Mouse (Mus musculus): ENCODE data around the gene Zdhhc9.
A peak's percentile ranks its signal among the peaks of the same experiment; 100 is the strongest.
"Not testable (repeated sequence)": the region's sequence is repeated elsewhere in the genome, so short reads cannot be mapped to it uniquely, and the experiment has no call there.

Zdhhc9 gene

DNA sequence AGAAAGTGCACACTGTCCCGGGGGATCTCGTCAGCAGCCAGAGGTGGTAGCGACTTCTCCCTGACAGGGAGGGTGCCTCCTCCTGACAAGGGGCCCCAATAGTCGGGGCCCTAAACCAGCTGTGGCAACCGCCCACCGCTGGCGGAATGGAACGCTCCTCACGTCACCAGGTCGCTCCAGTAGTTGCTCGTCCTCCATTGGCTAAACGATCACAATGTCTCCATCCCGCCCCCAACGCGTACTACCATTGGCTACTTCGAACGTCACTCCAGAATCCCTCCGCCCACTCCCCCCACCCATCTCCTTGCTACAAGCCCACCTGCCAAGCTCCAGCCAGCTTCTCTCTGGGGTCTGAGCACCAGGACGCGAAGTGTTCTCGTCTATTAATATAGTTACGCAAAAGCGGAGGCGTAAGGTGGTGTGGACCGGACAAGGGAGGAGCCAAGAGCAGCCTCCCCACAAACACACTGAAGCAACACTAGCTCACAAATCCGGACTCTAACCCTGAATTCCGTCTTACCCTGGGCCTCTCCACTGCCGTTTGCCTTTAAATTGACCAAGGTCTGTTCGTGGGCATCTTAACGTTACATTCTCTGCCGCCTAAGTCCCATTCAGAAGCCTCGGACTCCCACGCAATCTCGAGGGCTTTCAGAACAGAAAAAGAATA, at the start of gene Zdhhc9:
TSS of gene Zdhhc9 (minus strand) at position 360 of the 667 bp plus-strand sequence.
- DNase-seq (ENCODE audit: extremely low spot score): peak; percentile 89

DNA sequence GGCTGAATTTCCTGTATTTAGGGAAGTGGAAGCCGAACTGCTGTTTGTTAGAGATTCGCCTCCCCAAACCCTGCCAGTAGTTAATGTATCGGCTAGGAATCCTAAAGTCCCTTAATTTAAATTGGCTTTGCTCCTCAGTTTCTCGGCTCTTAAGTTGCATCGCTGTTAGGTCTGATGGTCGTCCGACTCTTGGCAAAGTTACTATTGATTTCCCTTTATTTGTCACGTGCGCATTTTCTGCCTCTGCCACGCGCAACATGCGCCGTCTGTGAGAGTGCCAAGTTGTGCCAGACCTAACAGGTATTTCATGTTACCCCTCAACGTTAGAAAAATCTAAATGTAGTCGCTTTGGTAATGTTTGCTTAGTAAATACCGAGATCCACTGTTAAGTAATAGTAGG, 48.3 kb upstream of the Zdhhc9 start:
- no peak for DNase-seq (ENCODE audit: extremely low spot score)

DNA sequence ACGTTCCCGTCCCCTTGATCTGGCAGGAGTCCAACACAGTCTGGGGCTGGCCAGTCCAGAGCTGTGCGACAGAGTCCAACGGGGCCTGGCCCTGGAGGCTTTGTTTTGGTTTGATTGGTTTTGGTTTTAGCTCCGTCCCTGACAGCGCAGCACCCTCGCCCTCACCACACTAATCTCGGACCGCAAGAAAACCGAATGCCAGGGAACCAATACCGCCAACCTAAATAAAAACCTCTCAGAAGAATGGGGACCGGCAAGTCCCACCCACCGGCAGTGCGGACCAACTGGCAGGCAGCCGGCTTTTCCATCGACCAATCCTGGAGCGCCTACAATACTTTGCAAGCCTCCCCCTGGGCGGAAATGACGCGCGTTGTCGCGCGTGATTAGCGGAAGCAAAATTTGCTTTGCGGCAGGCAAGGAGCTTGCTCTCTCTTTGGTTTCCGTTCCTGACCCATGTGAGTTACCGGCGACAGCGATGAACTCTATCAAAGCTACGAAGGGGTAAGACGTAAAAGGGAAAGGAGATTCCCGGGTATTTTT, 47.9 kb upstream of the Zdhhc9 start, which contains the start of gene Utp14a:
TSS of gene Utp14a (plus strand) at position 395 of the 540 bp plus-strand sequence.
- peak; percentile 86 for DNase-seq (ENCODE audit: extremely low spot score)

DNA sequence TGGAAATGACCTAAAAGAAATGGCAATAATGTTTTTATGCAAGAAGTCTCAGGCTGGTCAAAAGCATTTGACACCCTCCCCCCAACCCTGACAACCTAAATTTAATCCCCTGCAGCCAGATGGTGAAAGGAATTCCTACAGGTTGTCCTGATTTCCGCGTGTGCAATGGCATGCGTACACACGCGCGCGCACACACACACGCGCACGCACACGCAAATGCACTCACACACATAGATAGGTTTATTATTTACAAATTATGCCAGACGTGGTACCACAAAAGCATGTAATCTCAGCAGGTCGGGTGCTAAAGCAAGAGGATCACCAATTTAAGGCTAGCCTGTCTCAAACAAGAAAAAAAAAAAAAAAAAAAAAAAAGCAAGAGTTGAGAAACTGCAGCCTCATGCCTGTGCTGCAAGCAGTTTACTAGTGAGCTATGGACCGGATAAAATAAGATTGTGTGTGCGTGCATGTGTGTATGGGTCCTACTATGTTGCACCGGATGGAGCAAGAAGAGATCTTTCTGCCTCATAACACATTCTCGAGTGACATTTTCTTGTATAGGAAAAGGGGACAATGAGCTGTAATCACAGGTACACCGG, 47.3 kb upstream of the Zdhhc9 start:
- peak; percentile 2 for DNase-seq (ENCODE audit: extremely low spot score)

DNA sequence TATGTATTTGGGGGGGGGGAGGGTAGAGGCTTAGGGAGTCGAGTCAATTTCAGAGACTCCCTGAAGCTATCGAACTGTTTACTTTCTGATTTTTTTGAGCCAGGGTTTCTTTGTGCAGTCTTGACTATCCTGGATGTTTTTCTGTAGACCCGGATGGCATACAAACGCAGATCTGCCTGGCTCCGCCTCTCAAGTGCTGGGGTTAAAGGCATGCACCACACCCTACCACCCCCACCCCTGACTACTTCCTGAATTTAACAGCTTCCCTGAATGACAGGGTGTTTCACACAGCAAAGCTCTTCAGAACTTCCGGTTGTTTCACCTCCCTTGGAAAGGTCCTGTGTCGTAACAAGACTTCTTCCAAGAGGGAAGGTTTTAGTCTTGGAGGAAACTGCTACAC, 25.7 kb upstream of the Zdhhc9 start:
- no peak for DNase-seq (ENCODE audit: extremely low spot score)

DNA sequence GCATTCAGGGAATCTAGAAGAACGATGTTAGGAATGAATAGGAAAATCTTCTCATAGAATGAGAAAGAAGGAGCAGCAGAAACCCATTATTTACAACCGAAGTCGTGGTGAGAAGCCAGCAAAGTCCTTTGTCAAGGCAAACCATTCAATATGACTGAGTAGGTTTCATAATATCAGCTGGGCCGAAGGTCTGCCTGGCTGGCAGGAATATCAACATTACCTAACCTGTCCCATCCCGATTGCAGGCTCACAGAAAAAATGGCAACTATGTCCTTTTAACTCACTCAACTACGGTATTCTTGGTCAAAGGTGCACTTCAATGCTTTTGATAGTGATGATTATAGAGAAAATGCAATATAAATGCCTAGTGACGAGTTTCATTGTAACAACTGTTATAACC, 17.5 kb upstream of the Zdhhc9 start:
- DNase-seq (ENCODE audit: extremely low spot score): no peak

DNA sequence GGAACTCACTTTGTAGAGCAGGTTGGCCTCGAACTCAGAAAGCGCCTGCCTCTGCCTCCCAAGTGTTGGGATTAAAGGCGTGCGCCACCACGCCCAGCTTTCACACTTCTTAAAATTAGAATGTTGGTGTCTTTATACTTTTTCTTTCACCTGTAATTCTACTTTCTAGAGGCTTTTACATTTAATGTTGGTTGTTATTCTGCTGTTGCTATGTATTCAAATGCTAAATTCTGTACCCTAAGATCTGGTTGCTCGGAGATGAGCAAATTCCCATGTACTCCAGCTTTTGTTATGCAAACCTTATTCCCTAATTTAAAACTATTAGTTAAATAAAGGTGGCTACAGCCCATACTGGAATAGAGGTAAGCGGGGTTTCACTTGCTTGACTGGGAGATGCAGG, 14.0 kb upstream of the Zdhhc9 start:
- DNase-seq (ENCODE audit: extremely low spot score): no peak

DNA sequence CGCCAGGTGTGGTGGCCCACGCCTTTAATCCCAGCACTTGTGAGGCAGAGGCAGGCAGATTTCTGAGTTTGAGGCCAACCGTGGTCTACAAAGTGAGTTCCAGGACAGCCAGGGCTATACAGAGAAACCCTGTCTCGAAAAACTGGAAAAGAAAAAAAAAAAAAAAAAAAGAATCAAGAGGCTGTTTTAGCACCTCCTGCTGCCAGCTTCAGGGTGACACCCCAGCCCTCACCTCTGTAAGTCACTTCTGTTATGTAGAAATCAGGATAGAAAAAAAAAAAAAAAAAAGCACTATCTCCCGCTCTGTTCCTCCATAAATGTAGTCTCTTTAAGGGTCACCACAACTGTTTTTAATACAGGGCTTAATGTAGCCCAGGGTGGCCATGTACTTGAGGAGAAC, 10.8 kb upstream of the Zdhhc9 start:
- no peak for DNase-seq (ENCODE audit: extremely low spot score)

DNA sequence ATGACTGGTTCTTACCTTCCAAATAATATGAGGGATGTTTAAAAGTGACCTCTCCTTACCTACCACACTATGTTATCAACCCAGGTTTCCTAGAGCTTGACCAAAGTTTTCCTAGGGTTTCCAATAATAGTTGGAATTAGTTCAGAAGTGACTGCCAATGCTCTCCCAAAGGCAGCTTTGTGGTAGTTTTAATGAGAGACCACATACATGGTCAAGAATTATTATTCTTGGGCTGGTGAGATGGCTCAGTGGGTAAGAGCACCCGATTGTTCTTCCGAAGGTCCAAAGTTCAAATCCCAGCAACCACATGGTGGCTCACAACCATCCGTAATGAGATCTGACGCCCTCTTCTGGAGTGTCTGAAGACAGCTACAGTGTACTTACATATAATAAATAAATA, 1.1 kb upstream of the Zdhhc9 start:
- DNase-seq (ENCODE audit: extremely low spot score): not testable (repeated sequence)

DNA sequence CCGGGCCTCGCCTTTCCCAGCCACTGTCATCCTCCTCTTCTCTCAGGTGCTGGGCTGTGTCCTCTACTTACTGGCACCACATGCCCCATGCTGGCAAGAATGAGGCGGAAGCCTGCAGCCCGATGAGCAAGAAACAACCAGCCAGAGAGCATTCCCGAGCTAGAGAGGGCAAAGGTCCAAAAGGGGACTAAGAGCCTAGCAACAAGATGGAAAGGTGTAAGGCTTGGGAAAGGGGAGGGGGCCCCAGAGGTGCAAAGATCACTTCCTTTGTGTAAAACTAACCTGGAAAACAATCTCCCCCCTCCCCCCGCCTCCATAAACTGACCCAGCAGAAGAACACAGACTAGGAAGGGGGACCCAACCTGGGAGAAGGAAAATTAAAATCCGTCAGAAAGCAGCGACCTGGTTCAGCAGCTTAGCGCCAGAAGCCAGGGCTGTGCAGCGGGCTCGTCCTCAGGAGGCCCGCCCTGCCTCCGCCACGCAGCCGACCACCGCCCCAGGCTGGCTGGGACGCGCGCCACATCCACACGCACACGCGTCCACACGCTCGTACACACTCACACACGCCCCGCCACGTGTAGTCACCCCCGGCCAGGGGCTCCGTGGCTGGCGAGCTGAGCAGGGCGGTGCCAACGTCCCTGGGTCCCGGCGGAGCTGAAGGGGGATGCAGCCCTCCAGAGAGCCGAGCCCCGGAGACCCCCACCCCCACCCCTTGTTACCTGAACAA, 754 bp downstream of the Zdhhc9 start:
- peak; percentile 35 for DNase-seq (ENCODE audit: extremely low spot score)

DNA sequence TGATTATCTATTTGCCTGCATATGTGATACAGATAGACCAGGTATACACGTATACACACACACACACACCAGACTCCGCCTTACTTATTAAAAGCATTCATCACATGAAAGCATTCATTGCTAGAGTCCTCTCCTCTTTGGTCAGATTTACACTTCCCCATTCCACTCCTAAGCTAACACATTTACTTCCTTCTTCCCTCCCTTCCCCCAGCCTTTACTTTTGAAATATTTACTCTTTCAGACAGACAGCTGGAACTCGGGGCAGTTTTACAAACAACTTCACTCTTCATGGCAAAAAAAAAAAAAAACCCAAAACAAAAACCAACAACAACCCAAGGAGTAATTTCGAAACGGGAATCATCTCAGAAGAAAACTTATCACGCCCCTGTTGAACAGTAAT, 4.2 kb downstream of the Zdhhc9 start:
- DNase-seq (ENCODE audit: extremely low spot score): no peak

DNA sequence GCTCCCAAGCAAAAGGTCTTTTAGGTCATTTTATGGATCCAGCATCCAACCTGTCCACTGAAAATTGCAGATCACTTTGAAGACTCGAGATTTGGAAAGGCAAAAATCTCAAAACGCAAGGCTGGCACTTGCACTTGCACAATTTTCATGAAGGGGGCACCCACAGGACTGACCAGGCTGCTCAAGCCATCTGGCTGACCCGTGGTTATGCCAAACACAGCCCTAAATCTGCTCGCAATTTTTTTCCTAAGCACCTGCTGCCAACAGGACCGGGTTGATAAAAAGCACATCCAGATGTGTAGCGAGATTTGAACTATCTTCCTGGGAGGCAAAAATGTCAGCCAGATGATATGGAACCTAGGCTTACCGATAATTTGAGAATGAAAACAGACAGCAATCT, 4.9 kb downstream of the Zdhhc9 start:
- no peak for DNase-seq (ENCODE audit: extremely low spot score)

DNA sequence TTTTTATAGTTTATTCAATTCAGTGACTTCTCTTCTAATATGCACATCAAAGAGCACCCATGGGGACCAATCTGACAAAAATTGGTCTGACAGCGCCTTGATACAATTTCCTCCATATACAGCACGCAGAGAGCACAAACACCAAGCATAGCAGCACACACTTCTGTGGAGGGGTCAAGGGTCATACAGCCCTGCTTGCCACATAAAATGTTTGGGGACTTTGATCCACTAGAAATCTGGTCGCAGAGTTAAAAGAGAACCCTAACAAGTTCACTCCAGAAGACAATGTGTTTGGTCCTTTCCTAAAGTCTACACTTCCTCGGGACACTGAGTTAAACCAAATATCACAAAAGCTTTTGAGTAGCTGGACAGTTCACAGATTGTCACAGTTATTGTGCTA, 5.7 kb downstream of the Zdhhc9 start:
- no peak for DNase-seq (ENCODE audit: extremely low spot score)

DNA sequence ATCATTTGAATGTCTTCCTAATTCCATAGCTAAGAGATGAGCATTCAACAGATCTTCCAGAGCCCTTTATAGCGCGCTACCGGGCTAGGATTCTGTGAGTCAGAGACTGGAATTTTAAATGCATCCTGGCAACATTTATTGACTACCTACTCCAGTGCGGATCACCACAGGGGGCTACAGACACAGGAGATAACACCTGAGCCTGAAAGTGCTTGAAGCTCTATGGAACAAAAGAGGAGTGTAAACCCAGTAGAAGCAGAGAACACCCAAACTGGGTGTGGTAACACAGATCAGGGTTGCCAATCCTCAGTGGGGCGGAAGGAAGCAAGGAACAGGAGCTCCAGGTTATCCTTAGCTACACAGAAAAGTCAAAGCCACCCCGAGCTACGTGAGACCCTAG, 6.2 kb downstream of the Zdhhc9 start:
- DNase-seq (ENCODE audit: extremely low spot score): no peak

DNA sequence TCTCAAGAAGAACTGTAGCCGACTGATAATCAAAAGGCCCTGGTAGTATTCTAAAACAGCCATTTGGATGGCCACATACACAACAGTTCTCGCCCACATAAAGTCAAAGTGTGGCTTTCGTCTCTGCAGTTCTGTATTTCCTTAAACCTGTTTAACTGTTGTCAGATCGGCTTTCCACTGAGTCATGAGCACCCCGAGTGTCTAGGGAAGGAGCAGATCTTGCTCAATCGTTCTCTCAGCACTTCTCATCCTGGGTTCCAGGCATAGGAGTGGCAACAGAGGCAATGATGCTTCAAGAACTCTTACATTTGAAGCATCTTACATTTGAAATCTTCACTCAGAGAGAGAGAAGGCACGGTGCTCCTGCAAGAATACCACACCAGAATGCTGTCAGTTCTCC, 6.7 kb downstream of the Zdhhc9 start:
- DNase-seq (ENCODE audit: extremely low spot score): no peak

DNA sequence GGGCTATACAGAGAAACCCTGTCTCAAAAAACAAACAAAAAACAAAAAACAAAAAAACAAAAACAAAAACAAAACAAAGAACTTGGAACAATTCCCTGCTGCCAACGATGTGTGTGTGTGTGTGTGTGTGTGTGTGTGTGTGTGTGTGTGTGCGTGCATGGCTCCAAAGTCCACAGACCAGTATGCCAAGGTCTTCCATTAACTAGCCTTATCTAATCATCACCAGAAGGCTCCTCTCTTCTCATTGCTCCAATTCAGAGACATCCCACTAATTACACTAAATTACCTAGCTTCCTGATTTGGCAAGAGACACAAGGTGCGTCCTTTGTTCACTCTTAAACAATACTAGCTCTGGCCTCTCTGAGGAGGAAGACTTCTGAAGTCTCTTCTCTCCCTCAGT, 8.0 kb downstream of the Zdhhc9 start:
- no peak for DNase-seq (ENCODE audit: extremely low spot score)

DNA sequence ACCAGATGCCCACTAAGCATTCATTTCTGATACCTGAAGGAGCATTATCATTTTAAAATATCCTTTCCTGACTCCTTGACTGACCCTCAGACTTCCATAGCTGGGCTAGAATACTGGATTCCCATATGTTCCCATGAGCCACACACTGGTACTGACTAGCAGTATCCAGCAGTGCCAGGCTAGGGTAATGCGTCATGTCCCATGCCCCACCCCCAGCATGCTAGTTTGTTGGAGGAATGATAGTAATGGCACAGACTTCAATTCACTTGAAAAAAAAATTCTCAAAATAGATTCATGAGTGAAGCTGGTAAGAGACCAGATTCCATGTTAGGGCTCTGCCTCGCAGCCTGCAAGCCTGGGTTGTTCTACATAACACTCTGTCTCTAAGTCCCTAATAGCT, 9.7 kb downstream of the Zdhhc9 start:
- no peak for DNase-seq (ENCODE audit: extremely low spot score)

DNA sequence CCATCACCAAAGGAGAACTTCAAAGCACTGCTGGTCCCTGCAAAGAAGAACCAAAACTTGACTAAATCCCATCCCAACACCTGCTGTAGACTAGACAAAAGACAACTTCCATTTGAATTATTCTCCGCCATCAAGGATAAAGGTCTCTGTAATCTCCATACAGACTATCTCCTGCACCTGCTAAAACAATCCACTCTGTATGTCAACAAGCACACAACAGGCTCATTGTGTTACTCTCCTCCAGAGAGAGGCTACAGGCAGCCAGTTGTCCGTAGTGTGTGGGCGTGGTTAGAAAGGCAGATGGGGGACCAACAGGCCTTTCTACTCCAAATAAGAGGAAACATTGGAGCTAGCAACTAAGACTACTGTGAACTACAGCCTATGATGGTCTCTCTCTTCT, 10.8 kb downstream of the Zdhhc9 start:
- DNase-seq (ENCODE audit: extremely low spot score): no peak

DNA sequence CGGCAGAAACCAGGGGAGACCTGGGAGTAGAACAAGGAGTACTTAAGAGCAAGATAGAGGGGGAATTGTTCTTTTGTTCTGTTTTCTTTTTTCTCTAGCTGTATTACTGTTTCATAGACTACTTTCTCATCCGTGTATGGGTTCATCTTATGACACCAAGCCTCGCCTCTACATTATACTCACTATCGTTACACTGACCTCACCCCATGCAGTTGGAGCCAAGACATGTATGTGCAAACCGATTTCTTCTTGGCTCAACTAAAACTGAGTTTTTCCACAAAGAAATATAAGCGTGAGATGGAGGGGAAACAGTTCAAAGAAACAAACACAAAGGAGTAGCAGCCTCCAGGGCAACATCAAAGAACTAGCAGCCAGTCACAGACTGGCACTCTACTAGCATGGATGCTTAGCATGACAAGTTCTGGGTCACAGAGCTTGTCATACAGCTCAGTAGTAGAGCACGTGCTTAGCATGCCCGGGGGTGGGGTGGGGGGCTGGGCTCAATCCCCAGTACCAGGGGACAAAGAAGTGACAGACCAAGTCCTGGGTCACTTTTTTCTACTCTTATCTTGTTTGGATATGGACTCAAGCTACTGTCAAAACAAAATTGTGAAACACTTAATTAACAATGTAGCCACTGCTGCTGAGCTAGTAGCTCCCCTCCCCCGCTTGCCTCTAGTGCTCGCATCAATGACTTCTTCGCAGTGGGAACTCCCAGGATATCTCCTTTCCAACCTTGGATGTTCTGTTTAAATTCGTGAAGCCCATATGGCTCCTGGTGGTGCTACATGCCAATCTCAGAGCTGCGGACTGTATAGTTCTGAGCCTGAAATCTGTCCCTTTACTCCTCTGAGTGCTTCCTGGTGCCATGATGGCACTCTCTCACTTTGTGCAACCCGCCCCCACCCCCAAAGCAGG, 15.2 kb downstream of the Zdhhc9 start:
- no peak for DNase-seq (ENCODE audit: extremely low spot score)

DNA sequence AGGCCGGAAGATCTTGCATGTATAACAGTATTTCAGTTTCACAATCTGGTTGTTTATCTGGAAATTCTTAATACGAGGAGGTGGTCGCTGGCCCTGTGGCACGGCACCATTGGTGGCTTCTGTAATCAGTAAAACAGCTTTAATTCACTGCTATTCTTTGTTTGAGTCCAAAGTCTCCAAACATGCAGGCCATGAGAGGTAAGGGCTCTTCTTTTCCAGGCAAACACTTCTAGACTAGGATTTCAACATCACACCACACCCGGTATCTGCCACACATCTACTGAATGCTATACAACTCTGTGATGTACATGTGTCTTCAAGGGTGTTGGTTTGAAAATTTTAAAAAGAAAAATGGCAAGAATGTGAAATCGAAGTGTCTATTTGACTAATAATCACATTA, 17.4 kb downstream of the Zdhhc9 start:
- no peak for DNase-seq (ENCODE audit: extremely low spot score)

DNA sequence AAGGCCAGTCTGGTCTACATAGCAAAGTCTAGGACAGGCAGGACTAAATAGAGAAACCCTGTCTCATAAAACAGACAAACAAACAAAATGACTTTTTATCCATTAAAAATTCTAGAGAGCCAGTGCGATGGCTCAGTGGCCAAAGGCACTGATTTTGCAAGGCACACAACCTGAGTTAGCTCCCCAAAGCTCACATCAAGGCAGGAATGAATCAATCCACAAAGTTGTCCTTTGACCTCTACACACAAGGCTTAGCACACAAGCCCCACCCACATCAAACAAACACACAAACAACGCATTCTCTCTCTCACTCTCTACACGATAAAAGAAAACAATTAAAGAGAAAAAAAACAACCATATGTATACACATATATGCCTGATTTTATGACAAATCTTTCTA, 24.0 kb downstream of the Zdhhc9 start:
- DNase-seq (ENCODE audit: extremely low spot score): no peak

DNA sequence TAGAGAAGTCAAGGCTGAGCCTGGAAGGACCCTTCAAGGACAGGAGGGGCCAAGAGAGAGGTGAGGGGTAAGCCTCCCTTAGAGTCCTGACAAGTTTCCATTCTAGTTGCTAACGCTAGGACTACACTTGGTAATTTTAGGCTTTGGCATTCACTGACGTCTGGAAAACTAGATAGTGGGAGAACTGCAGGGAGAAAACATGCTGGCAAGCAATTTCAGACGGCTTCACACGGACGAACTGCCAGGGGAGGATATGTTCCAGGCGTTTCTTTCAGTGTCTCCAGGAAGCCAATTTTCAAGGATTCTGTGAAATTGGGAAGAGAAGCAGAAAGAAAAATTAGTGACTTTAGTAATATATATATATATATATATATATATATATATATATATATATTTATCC, 26.8 kb downstream of the Zdhhc9 start:
- DNase-seq (ENCODE audit: extremely low spot score): no peak
